Comparison of ENCODE assay signal across 9 mouse cellular contexts in the genomic region with DNA sequence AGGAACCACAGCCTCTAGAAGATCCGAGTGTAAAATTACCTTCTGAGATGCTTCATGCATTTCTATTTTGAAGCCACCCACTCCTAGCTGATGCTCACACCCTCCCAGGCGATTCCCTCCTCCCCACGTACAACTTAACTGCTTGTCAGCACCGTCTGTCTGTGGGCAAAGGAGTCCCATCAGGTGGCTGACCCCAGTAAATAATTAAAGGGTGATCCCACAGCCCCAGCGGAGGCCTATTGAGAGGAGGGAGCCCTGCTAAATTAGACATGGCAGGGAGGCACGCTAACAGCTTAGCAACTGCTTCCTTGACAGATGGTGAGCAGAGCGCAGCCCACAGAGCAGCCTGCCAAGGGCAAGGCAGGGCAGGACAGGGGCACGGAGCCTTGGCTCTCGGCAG. TPM values are rescaled to one million over a fixed set of nuclear protein-coding genes. Genes with fewer than 3 reads are reported as not detected.
DNase-seq lines count a peak whose midpoint lies in the region; ATAC-seq and TF ChIP-seq lines count a peak whose summit lies in the region.
"Had no signal": no experiment of that assay in that cellular context is flagged by ENCODE, and none has a peak within 500 bp of the region (broad histone marks: within the 10 kb centered on the region; RNA-seq: fewer than 3 reads in every experiment).

No protein-coding gene starts in this region.

- H3K4me3 ChIP-seq in layer of hippocampus, adult 2 months: no peak overlapping the region
- no peak overlapping the region for H3K4me3 ChIP-seq in forebrain, embryonic 10.5 days
- H3K4me3 ChIP-seq in liver, postnatal 0 days (ENCODE audit: low read depth, low read length): no peak overlapping the region

- TF ChIP-seq CTCF in layer of hippocampus, adult 2 months (conservative IDR thresholded peaks at IDR 0.05): no peak
- TF ChIP-seq CTCF in liver, postnatal 0 days (IDR thresholded peaks at IDR 0.05; ENCODE audit: low read depth): no peak

- H3K9me3 ChIP-seq in forebrain, embryonic 10.5 days: no peaks in the 10 kb centered on the region
- no peaks in the 10 kb centered on the region for H3K9me3 ChIP-seq in liver, postnatal 0 days (ENCODE audit: low read length)

- no peaks in the 10 kb centered on the region for H3K27me3 ChIP-seq in forebrain, embryonic 10.5 days (ENCODE audit: poor library complexity, severe bottlenecking)
- H3K27me3 ChIP-seq in liver, postnatal 0 days (ENCODE audit: insufficient read depth, low read length): no peaks in the 10 kb centered on the region

- no peak for TF ChIP-seq EP300 in liver, postnatal 0 days (IDR thresholded peaks at IDR 0.05; ENCODE audit: low read depth)

- H3K9ac ChIP-seq in liver, postnatal 0 days (replicated peaks): no peak overlapping the region

- no peak for ATAC-seq in liver, postnatal 0 days

- H3K36me3 ChIP-seq in forebrain, embryonic 10.5 days (replicated peaks): no peaks in the 10 kb centered on the region
- H3K36me3 ChIP-seq in liver, postnatal 0 days (replicated peaks; ENCODE audit: insufficient read depth, low read length): no peaks in the 10 kb centered on the region

- intact Hi-C loops in left cerebral cortex, postnatal 14 days (cut with DNase I): no loop called here

- WGBS in forebrain, embryonic 10.5 days: 31% methylated on average over 9 of the region's 9 CpGs
- WGBS in liver, postnatal 0 days (ENCODE audit: insufficient replicate concordance): 69% methylated on average over 9 of the region's 9 CpGs

- no peak overlapping the region for H3K4me2 ChIP-seq in liver, postnatal 0 days (ENCODE audit: low read depth, low read length)

- H3K4me1 ChIP-seq in forebrain, embryonic 10.5 days: peaks cover 69% of the 10 kb centered on the region
- H3K4me1 ChIP-seq in liver, postnatal 0 days (ENCODE audit: insufficient read depth): peaks cover 8% of the 10 kb centered on the region

- DNase-seq in layer of hippocampus, adult 2 months (ENCODE audit: low spot score in 2 of 2): peak; percentile 37 to 42
- DNase-seq in layer of hippocampus, adult 9-10 months (ENCODE audit: low spot score): no peak
- no peak for DNase-seq in forebrain, embryonic 10.5 days (ENCODE audit: extremely low spot score, low spot score)
- DNase-seq in left cerebral cortex, postnatal 14 days (ENCODE audit: low spot score in 2 of 2): peak; percentile 55 to 64
- DNase-seq in right cerebral cortex, postnatal 36 days (ENCODE audit: low spot score in 2 of 2): peak; percentile 42 to 58
- no peak for DNase-seq in ovary, postnatal 10 days (ENCODE audit: low spot score)
- DNase-seq in adrenal gland, adult 8-10 months: no peak
- DNase-seq in liver, postnatal 0 days: no peak
- DNase-seq: lung, postnatal 14 days had no signal

- H3K27ac ChIP-seq in layer of hippocampus, adult 2 months: peak overlapping the region; percentile 78
- H3K27ac ChIP-seq in forebrain, embryonic 10.5 days: peak overlapping the region; percentile 66
- H3K27ac ChIP-seq in liver, postnatal 0 days (ENCODE audit: low read depth): no peak overlapping the region

RNA-seq across cellular contexts. Expression of gene Ksr1, which starts 29.5 kb away (rescaled TPM):
- total RNA-seq in layer of hippocampus, adult 2 months (2021): 100 to 1,000 TPM; 230 to 231 TPM
- polyA plus RNA-seq in forebrain, embryonic 10.5 days (2016; fragmentation: Nextera tagmentation; extraction: Ambion mirVana): 1.9 and 2.8 TPM in 2 replicates
- 10 to 100 TPM; 55.5 to 56.7 TPM for total RNA-seq in left cerebral cortex, postnatal 14 days (2021)
- 10 to 100 TPM; 10.2 to 19.2 (median 14.3) TPM for total RNA-seq in adrenal gland, adult 8-10 months (2022)
- 0.81 and 1.0 TPM in 2 replicates for polyA plus RNA-seq in liver, postnatal 0 days (2015; fragmentation: Nextera tagmentation; extraction: Ambion mirVana)

Comparison
In these comparisons a context has a peak if more than half of its experiments do, and no peak if none do; other contexts are left out.
1. DNase-seq: peak in layer of hippocampus, adult 2 months (2 of 2), left cerebral cortex, postnatal 14 days (2 of 2) and right cerebral cortex, postnatal 36 days (2 of 2); none in layer of hippocampus, adult 9-10 months (single experiment), forebrain, embryonic 10.5 days (single experiment), ovary, postnatal 10 days (single experiment), adrenal gland, adult 8-10 months (single experiment) and liver, postnatal 0 days (single experiment).